Mouse (Mus musculus) MEL (cell line): ENCODE results near the gene Zbtb20. TPM values are rescaled to one million over a fixed set of nuclear protein-coding genes. Genes with fewer than 3 reads are reported as not detected.

ENCODE experiments used
- DNase-seq: peaks from one replicate; pipeline ENCODE4 v3.0.0; 2011; ENCODE audit warnings: low read depth, low spot score
- H3K27ac ChIP-seq: 2 replicates; pipeline ENCODE4 v1.5.1; 2012; ENCODE audit warnings: low read depth, mild to moderate bottlenecking, control low read depth, low read length, moderate library complexity; ENCODE audit not compliant: control insufficient read depth
- H3K27me3 ChIP-seq, 2 experiments: fragments of 150-350 bp in 1 of 2; sonication (generic) in 1 of 2; 2 replicates each; pipeline ENCODE4 v1.6.1; 2012; ENCODE audit warnings: low read length in 2 of 2, mild to moderate bottlenecking in 2 of 2, improper control_type of control experiment in 1 of 2, moderate library complexity in 1 of 2; ENCODE audit not compliant: insufficient read depth in 2 of 2, control insufficient read depth in 1 of 2
- H3K36me3 ChIP-seq, 2 experiments: 2 replicates each; pipeline ENCODE4 v1.6.1; 2012 to 2014; ENCODE audit warnings: low read length in 2 of 2, improper control_type of control experiment in 1 of 2, inconsistent platforms in 1 of 2, mild to moderate bottlenecking in 1 of 2; ENCODE audit not compliant: insufficient read depth in 2 of 2, control insufficient read depth in 1 of 2
- H3K4me1 ChIP-seq, 2 experiments: fragments of 150-350 bp in 1 of 2; sonication (generic) in 1 of 2; 2 replicates each; pipeline ENCODE4 v1.6.1; 2012; ENCODE audit warnings: low read length in 2 of 2, improper control_type of control experiment in 1 of 2, mild to moderate bottlenecking in 1 of 2; ENCODE audit not compliant: insufficient read depth in 2 of 2, control insufficient read depth in 1 of 2
- H3K4me3 ChIP-seq, 2 experiments: fragments of 150-350 bp in 1 of 2; sonication (generic) in 1 of 2; 2 replicates each; pipeline ENCODE4 v1.5.1; 2012; ENCODE audit warnings: low read depth in 2 of 2, low read length in 2 of 2, mild to moderate bottlenecking in 2 of 2, moderate library complexity in 2 of 2, control low read depth in 1 of 2, improper control_type of control experiment in 1 of 2; ENCODE audit not compliant: control insufficient read depth in 1 of 2, insufficient read depth in 1 of 2
- H3K79me2 ChIP-seq: 2 replicates; pipeline ENCODE4 v1.6.1; 2012; ENCODE audit warnings: mild to moderate bottlenecking, low read length, moderate library complexity; ENCODE audit not compliant: control insufficient read depth, poor library complexity, insufficient read depth
- H3K9ac ChIP-seq: 2 replicates; pipeline ENCODE4 v1.6.1; 2012; ENCODE audit warnings: low read depth, mild to moderate bottlenecking, control low read depth, low read length, moderate library complexity; ENCODE audit not compliant: control insufficient read depth, poor library complexity, severe bottlenecking
- H3K9me3 ChIP-seq: fragments of 150-350 bp; sonication (generic); replicated peaks from 2 replicates; pipeline ENCODE4 v1.6.1; 2012; ENCODE audit warnings: mild to moderate bottlenecking, low read length, improper control_type of control experiment, moderate library complexity; ENCODE audit not compliant: insufficient read depth
- BHLHE40 ChIP-seq: IDR thresholded peaks from 2 replicates; pipeline ENCODE4 v1.6.1; 2012; ENCODE audit warnings: low read depth, mild to moderate bottlenecking, inconsistent platforms, low read length, improper control_type of control experiment, borderline replicate concordance
- CTCF ChIP-seq, 3 experiments: IDR thresholded peaks in 2 of 3; conservative IDR thresholded peaks in 1 of 3; 2 replicates each; pipeline ENCODE4 v1.5.1; 2011 to 2012; ENCODE audit warnings: low read length in 3 of 3, low read depth in 2 of 3, mild to moderate bottlenecking in 2 of 3, improper control_type of control experiment in 1 of 3, inconsistent platforms in 1 of 3, mixed read lengths in 1 of 3, moderate library complexity in 1 of 3; ENCODE audit not compliant: control insufficient read depth in 1 of 3, insufficient read depth in 1 of 3, poor library complexity in 1 of 3, severe bottlenecking in 1 of 3
- E2F4 ChIP-seq: IDR thresholded peaks from 2 replicates; pipeline ENCODE4 v1.6.1; 2011; ENCODE audit warnings: low read depth, low read length, improper control_type of control experiment, borderline replicate concordance
- ELF1 ChIP-seq: IDR thresholded peaks from 2 replicates; pipeline ENCODE4 v1.6.1; 2014; ENCODE audit warnings: low read depth, mild to moderate bottlenecking, inconsistent platforms, low read length, improper control_type of control experiment, moderate library complexity
- GABPA ChIP-seq: IDR thresholded peaks from 2 replicates; pipeline ENCODE4 v1.6.1; 2012; ENCODE audit warnings: low read depth, mild to moderate bottlenecking, inconsistent platforms, low read length, improper control_type of control experiment, moderate library complexity
- JUND ChIP-seq: IDR thresholded peaks from 2 replicates; pipeline ENCODE4 v1.6.1; 2011; ENCODE audit warnings: low read depth, mild to moderate bottlenecking, improper control_type of control experiment, low read length
- MAX ChIP-seq: IDR thresholded peaks from 2 replicates; pipeline ENCODE4 v1.6.1; 2011; ENCODE audit warnings: low read length, improper control_type of control experiment
- MAZ ChIP-seq: IDR thresholded peaks from 2 replicates; pipeline ENCODE4 v1.6.1; 2012; ENCODE audit warnings: low read depth, mild to moderate bottlenecking, inconsistent platforms, low read length, improper control_type of control experiment
- MEF2A ChIP-seq: IDR thresholded peaks from 2 replicates; pipeline ENCODE4 v1.6.1; 2014; ENCODE audit warnings: low read depth, mild to moderate bottlenecking, inconsistent platforms, low read length, improper control_type of control experiment; ENCODE audit not compliant: poor library complexity, insufficient replicate concordance, severe bottlenecking; ENCODE audit errors: extremely low read depth
- MXI1 ChIP-seq: IDR thresholded peaks from 2 replicates; pipeline ENCODE4 v1.6.1; 2011; ENCODE audit warnings: mild to moderate bottlenecking, low read depth, low read length, improper control_type of control experiment
- NELFE ChIP-seq: IDR thresholded peaks from 2 replicates; pipeline ENCODE4 v1.6.1; 2011; ENCODE audit warnings: low read depth, low read length, improper control_type of control experiment
- NRF1 ChIP-seq: IDR thresholded peaks from 2 replicates; pipeline ENCODE4 v1.6.1; 2014; ENCODE audit warnings: low read depth, mild to moderate bottlenecking, inconsistent platforms, low read length, improper control_type of control experiment, moderate library complexity; ENCODE audit not compliant: poor library complexity, insufficient read depth, severe bottlenecking
- POLR2AphosphoS2 ChIP-seq: IDR thresholded peaks from 2 replicates; pipeline ENCODE4 v1.6.1; 2011; ENCODE audit warnings: low read length, improper control_type of control experiment
- RCOR1 ChIP-seq: IDR thresholded peaks from 2 replicates; pipeline ENCODE4 v1.6.1; 2012; ENCODE audit warnings: low read depth, mild to moderate bottlenecking, inconsistent platforms, low read length, improper control_type of control experiment
- SMC3 ChIP-seq: IDR thresholded peaks from 2 replicates; pipeline ENCODE4 v1.6.1; 2011; ENCODE audit warnings: low read depth, low read length, improper control_type of control experiment
- USF1 ChIP-seq: IDR thresholded peaks from 2 replicates; pipeline ENCODE4 v1.6.1; 2014; ENCODE audit warnings: low read depth, mild to moderate bottlenecking, inconsistent platforms, low read length, improper control_type of control experiment, moderate library complexity
- USF2 ChIP-seq, 2 experiments: IDR thresholded peaks; 2 replicates each; pipeline ENCODE4 v1.6.1; 2011 to 2012; ENCODE audit warnings: improper control_type of control experiment in 2 of 2, low read length in 2 of 2, borderline replicate concordance in 1 of 2, inconsistent platforms in 1 of 2, low read depth in 1 of 2, mild to moderate bottlenecking in 1 of 2; ENCODE audit not compliant: insufficient read depth in 1 of 2
- ZC3H11A ChIP-seq: IDR thresholded peaks from 2 replicates; pipeline ENCODE4 v1.6.1; 2012; ENCODE audit warnings: low read depth, mild to moderate bottlenecking, inconsistent platforms, low read length, improper control_type of control experiment
- polyA plus RNA-seq, 2 experiments: library from polyadenylated mRNA; stranded (reverse) in 1 of 2; unstranded in 1 of 2; fragments of >175 nt in 1 of 2; fragments of >200 nt in 1 of 2; gene quantifications; 2 replicates each; pipeline versions ENCODE4 v1.2.1 to v1.2.4; 2012; ENCODE audit warnings: low replicate concordance in 2 of 2, low read depth in 1 of 2; ENCODE audit not compliant: insufficient read length in 2 of 2, insufficient read depth in 1 of 2, missing spikeins in 1 of 2
- total RNA-seq: library from RNA; depleted of rRNA; stranded (reverse); fragments of 300-350 nt; gene quantifications from 2 replicates; pipeline ENCODE4 v1.2.3, GENCODE M21; 2012

The Zbtb20 gene
- total and polyA plus RNA-seq, 3 experiments: 0.17 to 0.27 TPM; not detected in 1

GRCm38 (mm10) chr16:42859251-42859650 lies 16.4 kb upstream of the Zbtb20 start:
- H3K36me3 ChIP-seq: no peaks in the 10 kb centered on the region
- H3K4me1 ChIP-seq: no peaks in the 10 kb centered on the region
- DNase-seq: no peak
- H3K9ac ChIP-seq: no peak overlapping the region
- H3K79me2 ChIP-seq: no peaks in the 10 kb centered on the region
- H3K27ac ChIP-seq: no peak overlapping the region
- peaks cover 1 to 2% of the 10 kb centered on the region in 2 experiments; a peak in 3 of 4 replicates for H3K27me3 ChIP-seq
- no peak overlapping the region for H3K4me3 ChIP-seq
- H3K9me3 ChIP-seq: no peaks in the 10 kb centered on the region
- no peak for TF ChIP-seq BHLHE40
- no peak for TF ChIP-seq GABPA
- no peak for TF ChIP-seq E2F4
- no peak for TF ChIP-seq RCOR1
- TF ChIP-seq USF1: no peak
- TF ChIP-seq NELFE: no peak
- TF ChIP-seq SMC3: no peak
- TF ChIP-seq JUND: no peak
- TF ChIP-seq MXI1: no peak
- TF ChIP-seq NRF1: no peak
- no peak for TF ChIP-seq ZC3H11A
- TF ChIP-seq MEF2A: no peak
- TF ChIP-seq MAX: no peak
- TF ChIP-seq, all 39 proteins: peak for 0

DNA sequence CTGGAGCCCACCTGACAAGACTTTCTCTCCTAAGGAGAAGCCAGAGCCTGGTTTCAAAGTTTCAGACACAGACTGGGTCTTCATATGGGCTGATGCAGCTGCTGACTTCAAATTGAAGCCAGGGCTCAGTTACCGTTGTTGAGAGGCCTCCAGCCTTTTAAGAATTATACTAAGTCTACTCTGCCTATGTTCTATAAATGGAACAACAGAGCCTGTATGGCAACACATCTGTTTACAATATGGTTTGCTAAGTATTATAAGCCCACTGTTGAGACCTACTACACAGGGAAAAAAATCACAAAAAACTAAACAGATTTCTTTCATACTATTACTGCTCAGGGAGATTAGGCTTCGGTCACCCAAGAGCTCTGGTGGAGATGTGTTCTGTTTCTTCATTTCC lies 12.4 kb upstream of the Zbtb20 start:
- no peak for DNase-seq
- no peak overlapping the region for H3K9ac ChIP-seq
- TF ChIP-seq MAX (no peak), MEF2A (no peak), ELF1 (no peak), CTCF (IDR thresholded peaks at IDR 0.05 in 2 of 3, conservative IDR thresholded peaks at IDR 0.05 in 1 of 3; ENCODE audit: control insufficient read depth in 1 of 3, insufficient read depth in 1 of 3, low read depth in 2 of 3, low read length in 3 of 3, poor library complexity in 1 of 3, severe bottlenecking in 1 of 3) (no peak), MAZ (no peak), POLR2AphosphoS2 (no peak), USF2 (IDR thresholded peaks at IDR 0.05; ENCODE audit: borderline replicate concordance in 1 of 2, insufficient read depth in 1 of 2, low read depth in 1 of 2, low read length in 2 of 2) (no peak), NRF1 (no peak)

More for the DNA sequence above, 12.4 kb upstream of the Zbtb20 start:
- Histone ChIP-seq H3K4me3 (no peak overlapping the region), H3K27me3 (peaks cover 1 to 2% of the 10 kb centered on the region in 2 experiments; a peak in 3 of 4 replicates), H3K4me1 (no peaks in the 10 kb centered on the region), H3K79me2 (no peaks in the 10 kb centered on the region), H3K9me3 (no peaks in the 10 kb centered on the region), H3K36me3 (no peaks in the 10 kb centered on the region), H3K27ac (no peak overlapping the region)
